Mouse (Mus musculus): Measurements from ENCODE around the gene Aldh3b3. TPM values are rescaled to one million over a fixed set of nuclear protein-coding genes. Genes with fewer than 3 reads are reported as not detected.

Aldh3b3 gene
- total RNA-seq (2021) = 1 to 10 TPM in 1 of 2 experiments, under 1 TPM in 1; 0.60 to 1.1 TPM

DNA sequence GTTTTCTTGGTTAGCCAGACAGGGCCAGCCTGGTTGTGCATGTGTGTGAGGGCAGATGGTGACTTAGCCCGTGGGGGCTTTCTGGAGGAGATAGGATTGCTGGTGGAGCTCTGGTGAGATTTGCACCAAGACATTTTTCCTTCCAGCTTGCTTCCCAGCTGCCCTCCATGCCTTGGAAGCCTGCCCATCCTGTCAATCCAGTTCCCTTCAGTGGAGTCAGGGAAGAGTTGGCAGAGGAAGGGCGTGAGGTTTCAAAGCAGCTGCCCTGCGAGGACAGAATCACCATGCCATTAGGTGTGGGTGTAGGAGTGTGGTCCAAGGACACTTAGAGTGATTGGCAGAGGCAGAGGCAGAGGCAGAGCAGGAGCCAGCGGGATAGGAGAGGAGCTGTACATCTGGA, at the start of gene Aldh3b3:
Gene Aldh3b3 (plus strand): TSS at position 176 of the 400 bp plus-strand sequence.
- no peak for DNase-seq (ENCODE audit: low spot score)
- intact Hi-C loops (cut with DNase I) = no loop called here

DNA sequence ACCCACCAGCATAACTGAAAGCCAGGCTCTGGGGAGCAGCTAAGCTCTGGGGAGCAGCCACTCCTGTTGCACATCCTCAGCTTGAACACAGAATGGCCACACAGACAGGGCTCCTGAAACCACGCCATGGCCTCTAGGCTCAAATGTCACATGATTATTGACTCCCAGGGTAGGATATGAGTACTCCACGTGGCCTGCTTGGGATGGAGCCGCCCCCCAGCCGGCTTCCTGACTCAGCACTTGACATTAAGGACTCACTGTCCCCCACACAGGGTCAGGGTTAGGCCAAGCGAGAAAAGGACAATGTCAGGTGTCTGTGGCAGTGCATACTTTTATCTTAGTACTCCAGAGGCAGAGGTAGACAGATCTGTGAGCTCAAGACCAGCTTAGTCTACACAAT, 48.2 kb upstream of the Aldh3b3 start:
- DNase-seq (ENCODE audit: low spot score) = no peak
- intact Hi-C loops (cut with DNase I) = no loop called here

DNA sequence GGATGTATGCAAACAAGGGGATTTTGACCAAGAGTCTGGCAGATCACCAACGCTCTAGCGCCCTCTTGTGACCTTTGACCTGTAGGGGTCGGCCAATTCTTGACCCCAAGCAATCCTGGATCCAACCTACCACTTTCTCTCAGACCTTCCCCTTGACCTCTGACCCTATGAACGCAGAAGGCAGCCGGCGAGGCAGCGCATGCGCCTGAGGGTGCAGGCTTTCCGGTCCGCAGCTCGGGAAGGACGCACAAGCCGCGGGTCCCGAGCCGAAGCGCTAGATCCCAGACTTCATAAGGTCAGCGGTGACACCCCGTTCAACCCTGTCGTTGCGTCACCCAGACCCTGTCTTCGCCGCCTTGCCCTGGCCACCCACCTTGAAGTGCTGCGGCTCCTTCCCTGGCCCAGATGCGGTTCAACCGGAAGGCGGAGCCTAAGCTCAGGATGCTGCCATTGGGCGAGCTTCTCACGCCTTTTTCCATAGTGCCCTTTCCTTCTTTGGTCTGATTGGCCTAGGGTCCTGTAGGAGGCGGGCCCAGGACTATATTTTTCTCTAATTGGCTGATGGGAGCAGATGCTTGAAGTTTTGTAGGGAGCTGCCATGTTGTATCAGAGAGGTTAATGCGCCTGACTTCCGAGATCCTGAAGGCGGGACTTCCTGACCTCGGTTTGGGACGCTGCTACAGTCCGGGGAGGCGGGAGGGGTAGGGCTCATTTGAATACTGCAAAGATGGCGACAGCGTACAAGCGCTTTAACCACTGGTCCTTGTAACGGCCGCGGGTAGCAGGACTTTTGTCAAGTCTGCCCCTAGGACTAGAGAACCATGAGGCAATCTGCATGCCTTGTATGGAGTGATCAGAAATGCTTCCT, 45.9 kb upstream of the Aldh3b3 start, which contains the start of gene Ndufs8:
Gene Ndufs8 (minus strand): TSS at position 438 of the 868 bp plus-strand sequence.
- peak; percentile 93 for DNase-seq (ENCODE audit: low spot score)
- intact Hi-C loops (cut with DNase I) = no loop called here

DNA sequence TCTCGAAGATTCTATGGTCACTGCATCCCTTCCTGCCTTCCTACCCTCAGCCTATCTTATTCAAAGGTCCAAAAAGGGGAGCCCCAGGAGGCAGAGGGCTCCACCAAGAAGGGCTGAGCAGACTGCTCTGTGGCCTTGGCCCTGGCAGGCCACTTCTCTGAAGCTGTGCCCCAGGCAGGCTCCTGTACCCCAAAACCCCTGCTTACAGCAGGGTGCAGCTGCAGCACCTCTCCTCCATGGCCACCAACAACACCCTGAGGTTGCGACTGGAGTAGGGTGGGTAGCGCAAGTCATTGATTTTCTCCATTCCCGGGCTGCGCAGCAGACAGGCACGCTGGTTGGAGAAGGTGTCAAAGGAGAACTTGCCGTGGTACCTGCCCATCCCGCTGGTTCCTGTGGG, 44.8 kb upstream of the Aldh3b3 start:
- DNase-seq (ENCODE audit: low spot score) = no peak
- intact Hi-C loops (cut with DNase I) = no loop called here

DNA sequence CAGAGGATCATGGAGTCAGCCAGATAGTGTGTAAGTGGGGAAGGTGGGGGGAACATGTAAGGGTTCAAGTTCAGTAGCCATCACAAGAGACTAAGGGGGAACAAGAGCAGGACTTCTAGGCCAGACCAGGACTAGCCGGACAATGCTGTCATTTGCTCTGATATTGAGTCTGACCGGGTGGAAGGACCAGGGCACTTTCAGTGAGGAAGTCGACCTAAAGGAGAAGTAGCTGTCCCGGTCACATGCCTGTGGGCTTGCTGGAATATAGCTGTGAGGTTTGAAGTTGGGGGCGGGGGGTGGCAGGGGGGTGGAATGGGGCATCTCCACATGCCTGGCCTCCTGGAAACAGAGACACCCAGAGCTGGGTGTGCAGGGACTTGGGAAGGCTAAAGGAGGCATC, 43.9 kb upstream of the Aldh3b3 start:
- no peak for DNase-seq (ENCODE audit: low spot score)
- intact Hi-C loops (cut with DNase I) = no loop called here

DNA sequence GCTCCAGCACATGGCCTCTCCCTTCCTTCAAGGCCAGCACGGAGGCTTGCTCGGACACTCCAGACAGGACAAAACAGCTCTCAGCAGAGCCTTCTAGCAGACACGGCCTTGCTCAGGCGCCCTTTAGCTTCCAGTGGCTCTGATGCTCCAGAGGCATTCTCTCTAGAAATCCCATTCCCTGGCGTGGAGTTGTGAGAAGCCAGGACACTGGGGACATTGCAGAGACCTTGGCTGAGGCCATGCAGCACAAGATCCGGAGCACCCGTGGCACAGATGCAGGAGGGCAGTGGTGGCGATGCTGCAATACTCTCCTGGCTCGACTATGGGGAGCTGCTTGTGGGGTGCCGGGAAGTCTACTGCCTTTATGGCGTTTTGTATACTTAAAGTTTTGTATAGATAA, 41.7 kb upstream of the Aldh3b3 start:
- DNase-seq (ENCODE audit: low spot score) = no peak
- intact Hi-C loops (cut with DNase I) = no loop called here

DNA sequence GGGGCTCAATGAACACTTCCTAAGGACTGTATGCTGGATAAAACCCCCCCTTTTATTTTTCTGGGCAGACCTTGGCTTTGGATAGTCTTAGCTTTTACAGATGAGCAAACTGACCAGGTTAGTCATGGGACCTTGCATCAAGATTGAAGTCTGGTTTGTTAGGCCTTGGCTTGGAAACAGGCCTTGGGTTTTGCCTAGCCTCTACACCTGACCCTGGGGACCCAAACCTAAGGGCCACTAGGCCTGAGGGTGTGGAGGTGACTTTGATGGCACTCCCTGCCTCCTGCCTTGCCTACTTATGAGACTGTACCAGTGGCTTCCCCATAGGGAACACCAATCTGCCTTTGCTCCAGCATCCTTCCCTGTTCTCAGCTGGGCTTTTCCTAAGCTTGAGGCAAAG, 38.5 kb upstream of the Aldh3b3 start:
- intact Hi-C loops (cut with DNase I) = no loop called here
- no peak for DNase-seq (ENCODE audit: low spot score)

DNA sequence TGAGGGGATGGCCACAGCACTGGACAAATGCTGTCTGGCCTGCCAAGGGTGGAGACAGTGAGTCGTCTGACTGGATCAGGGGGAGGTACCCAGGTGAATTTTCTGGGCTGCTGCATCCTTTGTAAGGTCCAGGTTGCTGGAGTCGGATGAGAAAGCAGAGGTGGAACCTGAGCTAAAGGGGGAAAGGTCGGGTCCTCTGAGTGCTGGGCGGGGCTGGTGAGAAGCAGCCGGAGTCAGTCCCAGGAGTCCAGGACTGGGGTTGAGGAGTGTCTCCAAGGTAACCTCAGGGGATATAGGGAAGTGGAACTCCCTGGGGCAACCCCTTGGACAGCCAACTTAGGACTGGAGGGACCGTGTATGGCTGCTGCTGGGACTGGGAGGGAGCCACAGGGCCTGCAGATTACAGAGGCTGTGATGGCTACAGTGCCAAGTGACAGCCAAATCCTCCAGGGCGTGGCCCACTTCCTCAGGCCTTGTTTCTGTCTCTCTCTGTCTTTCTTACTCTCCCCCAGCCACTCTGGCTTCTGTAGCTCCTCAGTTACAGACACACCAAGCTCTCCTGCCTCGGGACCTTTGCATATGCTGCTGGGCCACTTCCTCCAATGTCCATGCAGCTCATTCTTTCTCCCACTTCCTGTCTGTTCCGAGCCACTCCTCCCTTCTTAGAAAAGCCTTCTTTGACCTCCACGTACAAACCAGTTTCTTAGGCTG, 35.6 kb upstream of the Aldh3b3 start:
- DNase-seq (ENCODE audit: low spot score) = no peak
- intact Hi-C loops (cut with DNase I) = no loop called here

DNA sequence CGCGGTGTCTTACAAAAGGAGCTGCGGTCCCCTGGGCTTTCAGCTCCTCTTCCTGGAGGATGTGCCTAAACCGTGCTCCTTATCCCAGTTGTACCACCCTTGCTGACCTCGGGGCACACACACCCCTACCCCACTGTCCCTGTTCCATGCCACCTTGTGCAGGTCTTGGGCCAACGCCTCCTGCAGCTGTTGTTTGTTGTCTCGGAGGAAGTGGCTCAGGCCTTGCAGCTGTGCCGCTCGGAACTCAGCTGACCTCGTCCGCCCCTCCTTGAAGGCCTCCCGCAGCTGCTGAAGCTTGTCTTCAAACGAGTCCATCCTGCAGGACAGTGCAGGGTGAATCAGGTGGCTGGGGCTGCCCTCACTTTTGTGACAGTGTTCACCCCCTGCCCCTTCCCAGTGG, 34.9 kb upstream of the Aldh3b3 start:
- DNase-seq (ENCODE audit: low spot score) = no peak
- intact Hi-C loops (cut with DNase I) = no loop called here

DNA sequence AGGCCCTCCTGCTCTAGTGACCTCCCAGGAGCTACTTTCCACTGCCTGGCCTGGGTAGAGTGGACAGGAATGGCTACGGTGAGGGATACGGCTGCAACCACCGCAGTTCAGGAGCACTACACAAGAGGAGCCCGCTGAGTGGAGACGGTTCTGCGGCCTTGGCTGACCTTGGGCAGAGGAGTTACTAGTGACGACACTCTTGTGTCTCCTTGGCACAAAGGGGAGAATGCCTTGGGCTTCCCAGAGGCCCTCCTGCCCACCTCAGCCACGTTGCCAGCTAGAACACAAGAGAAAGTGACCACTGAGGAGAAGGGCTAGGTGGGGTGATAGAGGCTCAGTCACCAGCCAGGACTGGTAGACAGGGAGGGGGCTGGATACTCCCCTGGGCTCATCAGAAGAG, 34.3 kb upstream of the Aldh3b3 start:
- DNase-seq (ENCODE audit: low spot score) = no peak
- intact Hi-C loops (cut with DNase I) = no loop called here

DNA sequence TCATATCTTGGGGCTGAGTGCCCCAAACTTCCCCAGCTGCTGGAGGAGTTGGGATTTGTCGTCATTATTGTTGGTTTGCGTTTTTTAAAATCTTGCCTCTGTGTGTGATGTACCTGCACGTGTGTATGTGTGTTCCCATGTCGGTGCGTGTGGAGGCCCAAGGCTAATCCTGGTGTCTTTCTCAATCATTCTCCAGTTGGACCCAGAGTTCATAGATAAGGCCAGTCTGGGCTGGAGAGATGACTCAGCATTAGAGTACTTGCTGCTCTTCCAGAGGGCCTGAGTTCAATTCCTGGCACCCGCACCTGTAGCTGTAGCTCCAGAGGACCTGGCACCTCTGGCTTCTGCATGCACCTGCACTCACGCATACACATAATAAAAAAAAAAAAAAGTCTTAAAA, 33.6 kb upstream of the Aldh3b3 start:
- no peak for DNase-seq (ENCODE audit: low spot score)
- intact Hi-C loops (cut with DNase I) = no loop called here

DNA sequence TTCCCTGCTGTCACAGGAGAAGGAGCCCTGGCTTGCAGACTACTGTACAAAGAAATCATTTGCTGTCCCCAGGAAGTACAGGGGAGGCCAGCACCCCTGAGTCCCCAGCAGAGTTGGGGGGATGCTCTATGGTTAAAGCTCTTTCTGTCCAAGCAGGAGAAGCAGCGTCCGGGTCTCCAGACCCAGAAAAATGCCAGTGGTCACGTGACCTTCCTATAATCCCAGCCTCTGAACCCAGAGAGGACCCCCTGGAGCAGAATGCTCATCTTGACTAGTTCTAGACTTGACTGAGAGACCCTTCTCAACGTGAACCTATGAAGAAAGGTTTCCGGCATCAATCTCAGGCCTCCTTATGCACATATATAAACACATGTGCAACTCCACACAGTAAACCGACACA, 32.6 kb upstream of the Aldh3b3 start:
- intact Hi-C loops (cut with DNase I) = no loop called here

DNA sequence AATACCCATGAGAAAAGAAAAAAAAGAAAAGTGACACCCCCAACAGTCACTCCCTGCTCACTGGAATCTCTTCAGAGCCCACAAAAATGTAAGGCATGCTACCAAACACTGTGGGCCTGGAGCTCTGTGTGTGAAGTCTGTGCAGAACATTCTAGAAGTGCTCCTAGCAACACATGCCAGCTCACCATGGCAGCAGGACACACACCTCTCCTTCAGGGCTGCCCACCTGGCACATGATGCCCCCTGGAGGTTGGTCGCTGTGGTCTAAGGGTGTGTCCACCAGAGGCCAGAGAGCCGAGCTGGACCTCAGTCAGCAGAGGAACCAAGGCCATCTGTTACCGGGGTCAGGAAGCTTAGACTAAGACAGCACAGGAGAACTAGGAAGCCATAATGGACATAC, 32.2 kb upstream of the Aldh3b3 start:
- intact Hi-C loops (cut with DNase I) = no loop called here
- DNase-seq (ENCODE audit: low spot score) = no peak

More for the DNA sequence above, 32.6 kb upstream of the Aldh3b3 start:
- no peak for DNase-seq (ENCODE audit: low spot score)

DNA sequence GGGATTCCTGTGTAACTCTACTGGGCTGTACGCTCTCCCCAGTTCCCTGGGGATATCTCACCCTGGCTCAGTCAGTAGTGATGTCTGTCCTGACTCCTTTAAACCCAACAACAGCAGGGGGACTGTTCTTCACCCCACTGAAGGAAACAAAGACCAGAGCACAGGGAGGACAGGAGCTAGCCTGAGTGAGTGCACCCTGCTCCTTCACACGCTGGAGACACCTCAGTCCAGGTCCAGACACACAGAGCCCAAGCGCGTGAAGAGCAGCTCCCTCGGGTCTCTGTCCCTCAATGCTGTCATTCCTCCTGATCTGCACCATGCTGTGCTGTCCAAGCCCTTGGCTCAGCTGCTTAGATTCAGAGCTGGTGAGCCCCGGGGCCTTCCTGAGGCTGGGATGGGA, 31.8 kb upstream of the Aldh3b3 start:
- intact Hi-C loops (cut with DNase I) = no loop called here
- DNase-seq (ENCODE audit: low spot score) = no peak

DNA sequence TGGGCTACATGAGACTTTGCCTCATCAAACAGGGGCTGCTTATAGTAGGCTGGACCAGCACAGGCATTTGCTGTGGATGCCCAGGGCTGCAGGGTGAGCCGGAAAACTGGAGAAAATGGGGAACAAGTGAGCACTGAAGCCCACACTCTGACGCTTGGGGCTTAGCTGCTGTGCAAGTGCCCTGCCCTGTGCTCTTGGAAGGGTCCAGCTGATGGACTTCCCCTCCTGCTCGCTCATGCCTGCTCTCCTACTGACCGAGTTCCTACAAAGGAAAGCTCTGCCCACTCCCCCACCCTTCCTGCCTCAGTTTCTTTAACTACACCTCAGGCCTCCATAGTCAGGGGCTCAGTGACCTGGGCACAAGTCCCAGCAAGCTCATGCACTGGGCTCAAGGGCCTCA, 30.5 kb upstream of the Aldh3b3 start:
- DNase-seq (ENCODE audit: low spot score) = no peak
- intact Hi-C loops (cut with DNase I) = no loop called here

DNA sequence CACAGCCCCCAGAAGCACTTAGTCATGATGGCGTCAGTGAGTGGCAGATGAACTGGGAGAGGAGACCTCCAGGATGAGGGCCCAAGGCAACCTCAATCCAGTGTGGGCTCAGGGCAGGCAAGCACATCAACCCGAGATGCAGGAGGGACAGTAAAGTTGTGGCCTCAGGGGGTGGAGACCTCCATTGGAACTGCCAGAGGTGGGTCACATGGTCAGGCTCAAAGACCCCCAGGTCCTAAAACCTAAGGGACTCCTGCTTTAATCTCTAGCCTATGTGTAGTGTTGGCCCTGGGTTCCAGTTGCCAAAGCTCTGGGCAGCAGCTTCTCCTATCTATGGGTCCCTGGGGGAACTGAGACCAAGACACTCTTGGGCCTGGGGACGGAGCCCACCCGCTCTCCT, 29.7 kb upstream of the Aldh3b3 start:
- intact Hi-C loops (cut with DNase I) = no loop called here
- DNase-seq (ENCODE audit: low spot score) = no peak

DNA sequence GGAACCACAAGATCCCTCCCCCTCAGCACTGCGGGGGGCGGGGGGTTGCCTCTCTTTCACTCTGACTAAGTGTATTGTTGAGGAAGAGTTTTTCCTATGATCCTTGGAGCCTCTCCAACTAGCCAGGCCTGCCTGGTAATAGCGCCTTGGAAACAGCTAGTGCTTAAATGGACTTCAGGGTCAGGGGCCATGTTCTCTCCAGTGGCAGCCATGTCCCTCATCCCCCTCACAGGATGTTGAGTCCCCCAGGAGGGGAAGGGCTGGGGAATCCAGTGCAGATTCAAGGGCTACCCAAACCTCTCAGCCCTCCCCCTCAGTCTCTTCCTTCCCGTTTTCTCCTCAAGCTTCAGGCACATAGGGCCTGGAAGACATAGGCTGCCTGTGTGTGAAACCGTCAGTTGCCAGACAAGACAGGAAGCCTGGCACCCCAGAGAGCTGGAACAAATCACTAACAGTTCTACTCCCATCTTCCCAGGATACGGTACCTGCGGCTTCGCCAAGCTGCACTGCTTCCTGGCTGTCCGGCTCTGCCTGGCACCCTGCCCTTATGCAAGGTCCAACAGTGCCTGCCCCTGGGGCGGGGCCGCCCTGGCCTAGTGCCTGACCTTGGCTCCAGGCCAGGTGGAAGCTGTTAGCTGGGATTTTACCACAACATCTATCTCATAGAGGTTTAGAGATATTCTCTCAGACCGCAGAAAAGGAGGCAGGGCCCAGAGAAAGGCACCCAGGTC, 29.1 kb upstream of the Aldh3b3 start, which contains the start of gene Aldh3b1:
Gene Aldh3b1 (minus strand): TSS at position 598 of the 731 bp plus-strand sequence.
- DNase-seq (ENCODE audit: low spot score) = peak; percentile 83

DNA sequence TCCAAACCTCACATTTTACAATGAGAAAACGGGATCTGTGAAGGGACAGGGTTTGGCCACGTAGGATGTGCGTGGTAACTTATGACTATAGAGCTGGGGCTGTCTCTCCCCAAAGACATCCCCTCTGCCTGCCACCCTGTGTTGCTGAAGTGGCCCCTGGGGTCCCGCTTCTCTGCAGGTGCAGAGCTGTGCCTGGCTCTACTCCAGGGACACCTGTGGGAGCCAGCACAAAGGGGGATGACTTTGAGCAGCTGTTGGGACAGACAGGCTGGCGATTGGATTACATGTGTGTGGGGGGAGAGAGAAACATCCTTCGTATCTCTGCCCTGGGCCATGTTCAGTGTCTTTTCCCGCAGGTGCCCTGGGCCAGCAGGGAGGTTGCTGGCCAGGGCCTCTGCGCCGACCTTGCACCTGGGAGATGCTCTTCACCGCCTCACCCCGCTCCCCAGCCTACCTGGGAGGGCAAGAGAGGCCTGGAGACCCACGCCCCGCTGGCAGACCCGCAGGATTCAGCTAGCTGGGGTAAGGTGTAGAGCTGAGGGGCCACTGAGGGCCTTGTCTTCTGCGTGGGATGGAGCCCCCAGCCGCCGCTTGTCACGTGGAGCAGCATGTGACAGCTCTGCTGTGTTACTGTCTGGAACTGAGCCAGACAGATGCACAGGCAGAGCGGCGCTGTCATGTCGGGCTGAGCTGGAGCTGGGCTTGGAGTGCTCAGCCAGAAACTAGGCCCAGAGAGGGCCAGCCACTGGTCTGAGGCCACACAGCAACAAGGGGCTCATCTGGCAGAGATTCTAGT, 28.0 kb upstream of the Aldh3b3 start:
- intact Hi-C loops (cut with DNase I) = no loop called here
- no peak for DNase-seq (ENCODE audit: low spot score)

More for the DNA sequence above, 29.1 kb upstream of the Aldh3b3 start, which contains the start of gene Aldh3b1:
- intact Hi-C loops (cut with DNase I) = no loop called here

DNA sequence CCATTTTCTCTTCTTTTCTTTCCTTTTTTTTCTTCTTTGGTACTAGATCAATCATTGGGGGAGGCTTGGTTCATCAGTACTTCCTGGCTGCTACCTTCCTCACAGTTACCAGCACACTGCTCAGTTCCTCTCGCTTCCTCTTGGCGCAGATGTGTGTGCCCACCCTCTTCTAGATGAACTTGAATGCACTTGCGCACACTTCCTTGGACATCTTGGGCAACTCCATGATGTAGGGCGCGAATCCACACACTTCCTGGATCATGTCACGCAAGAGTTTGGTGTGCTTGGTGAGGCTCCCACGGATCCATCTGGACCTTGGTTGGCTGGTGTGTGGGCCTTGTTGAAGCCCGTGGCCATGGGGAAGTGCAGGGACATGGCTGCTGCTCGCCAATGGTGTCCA, 26.7 kb upstream of the Aldh3b3 start:
- no peak for DNase-seq (ENCODE audit: low spot score)
- intact Hi-C loops (cut with DNase I) = no loop called here
